Mouse (Mus musculus) hindbrain, embryonic 12.5 days (tissue): ENCODE measurements around the gene Smc5. TPM values are rescaled to one million over a fixed set of nuclear protein-coding genes. Genes with fewer than 3 reads are reported as not detected.

Source experiments
- ATAC-seq: fragments of 200-750 bp; cut with Nextera tagmentation; 2 replicates; pipeline ENCODE4 v1.8.0; 2017; ENCODE audit warnings: moderate TSS enrichment; ENCODE audit not compliant: low FRiP score
- H3K27ac ChIP-seq: fragments of 300-500 bp; sonication (generic); 2 replicates; pipeline ENCODE4 v1.5.1; 2016; ENCODE audit warnings: mild to moderate bottlenecking
- H3K27me3 ChIP-seq: fragments of 300-500 bp; sonication (generic); 2 replicates; pipeline ENCODE4 v1.6.1; 2016; ENCODE audit warnings: mild to moderate bottlenecking
- H3K36me3 ChIP-seq: fragments of 300-500 bp; sonication (generic); 2 replicates; pipeline ENCODE4 v1.6.1; 2016; ENCODE audit warnings: mild to moderate bottlenecking
- H3K4me1 ChIP-seq: fragments of 300-500 bp; sonication (generic); 2 replicates; pipeline ENCODE4 v1.6.1; 2016
- H3K4me2 ChIP-seq: fragments of 300-500 bp; sonication (generic); replicated peaks from 2 replicates; pipeline ENCODE4 v1.6.1; 2016; ENCODE audit warnings: mild to moderate bottlenecking
- H3K4me3 ChIP-seq: fragments of 300-500 bp; sonication (generic); 2 replicates; pipeline ENCODE4 v1.5.1; 2016; ENCODE audit warnings: mild to moderate bottlenecking
- H3K9ac ChIP-seq: fragments of 300-500 bp; sonication (generic); 2 replicates; pipeline ENCODE4 v1.6.1; 2016; ENCODE audit warnings: mild to moderate bottlenecking, moderate library complexity
- H3K9me3 ChIP-seq: fragments of 300-500 bp; sonication (generic); replicated peaks from 2 replicates; pipeline ENCODE4 v1.6.1; 2016; ENCODE audit warnings: mild to moderate bottlenecking
- WGBS: fragments of 180-500 bp; shearing (Covaris S2); methylation state at CpG from one replicate; pipeline ENCODE4 v1.1.7; 2016; 5-methylcytosine and 5-hydroxymethylcytosine counted together
- polyA plus RNA-seq: library from polyadenylated mRNA; unstranded; fragments of >200 nt; fragmentation: Nextera tagmentation; extraction: Ambion mirVana; gene quantifications from 2 replicates; pipeline ENCODE4 v1.2.1, GENCODE M21; 2016

Smc5 gene
- polyA plus RNA-seq, 1 experiment from 2014 or later: 48.2 TPM

- H3K4me1 ChIP-seq: no peaks in the 10 kb centered on the region
- no peak for ATAC-seq
- no peak overlapping the region for H3K27ac ChIP-seq
- H3K9ac ChIP-seq: no peak overlapping the region
- no peak overlapping the region for H3K4me3 ChIP-seq
- H3K36me3 ChIP-seq: no peaks in the 10 kb centered on the region
- H3K9me3 ChIP-seq: 0 out of 2 replicates have a peak, but pooled peaks cover 3% of the 10 kb centered on the region
- H3K4me2 ChIP-seq: no peak overlapping the region
- WGBS: 85% methylated on average over 4 of the region's 4 CpGs
- H3K27me3 ChIP-seq: no peaks in the 10 kb centered on the region
Observed at GRCm38 (mm10) chr19:23184068-23184467, 89.6 kb downstream of the Smc5 start.

- H3K9me3 ChIP-seq: 0 out of 2 replicates have a peak, but pooled peaks cover 3% of the 10 kb centered on the region
- no peak overlapping the region for H3K4me3 ChIP-seq
- H3K9ac ChIP-seq: no peak overlapping the region
- H3K27ac ChIP-seq: no peak overlapping the region
- no peaks in the 10 kb centered on the region for H3K36me3 ChIP-seq
- H3K4me2 ChIP-seq: no peak overlapping the region
- no peaks in the 10 kb centered on the region for H3K4me1 ChIP-seq
- no peaks in the 10 kb centered on the region for H3K27me3 ChIP-seq
- ATAC-seq: no peak
- 96% methylated on average over 4 of the region's 4 CpGs for WGBS
Observed at GRCm38 (mm10) chr19:23183493-23183892, 90.2 kb downstream of the Smc5 start.

- ATAC-seq: no peak
Observed at GRCm38 (mm10) chr19:23178533-23178932, 95.2 kb downstream of the Smc5 start.

GRCm38 (mm10) chr19:23175511-23175910, 98.2 kb downstream of the Smc5 start:
- Histone ChIP-seq H3K4me3 (no peak overlapping the region), H3K27me3 (no peaks in the 10 kb centered on the region), H3K4me2 (no peak overlapping the region), H3K4me1 (no peaks in the 10 kb centered on the region), H3K27ac (no peak overlapping the region), H3K9me3 (0 out of 2 replicates have a peak, but pooled peaks cover 3% of the 10 kb centered on the region), H3K9ac (no peak overlapping the region), H3K36me3 (no peaks in the 10 kb centered on the region)
- 74% methylated on average over 2 of the region's 2 CpGs for WGBS
- ATAC-seq: no peak

More at GRCm38 (mm10) chr19:23178533-23178932, 95.2 kb downstream of the Smc5 start:
- no peak overlapping the region for H3K27ac ChIP-seq
- no peaks in the 10 kb centered on the region for H3K36me3 ChIP-seq
- no peaks in the 10 kb centered on the region for H3K4me1 ChIP-seq
- no peaks in the 10 kb centered on the region for H3K27me3 ChIP-seq
- H3K4me3 ChIP-seq: no peak overlapping the region
- 0 out of 2 replicates have a peak, but pooled peaks cover 3% of the 10 kb centered on the region for H3K9me3 ChIP-seq
- no peak overlapping the region for H3K9ac ChIP-seq
- WGBS: 94% methylated on average over 3 of the region's 3 CpGs
- H3K4me2 ChIP-seq: no peak overlapping the region

- ATAC-seq: no peak
- no peaks in the 10 kb centered on the region for H3K27me3 ChIP-seq
- H3K4me2 ChIP-seq: no peak overlapping the region
- no peak overlapping the region for H3K9ac ChIP-seq
- H3K36me3 ChIP-seq: no peaks in the 10 kb centered on the region
- no peaks in the 10 kb centered on the region for H3K4me1 ChIP-seq
- H3K4me3 ChIP-seq: no peak overlapping the region
- 69% methylated on average over 3 of the region's 3 CpGs for WGBS
- no peak overlapping the region for H3K27ac ChIP-seq
- H3K9me3 ChIP-seq: no peaks in the 10 kb centered on the region
Observed at GRCm38 (mm10) chr19:23175090-23175489, 98.6 kb downstream of the Smc5 start.

GRCm38 (mm10) chr19:23171136-23171535, 102.6 kb downstream of the Smc5 start:
- Histone ChIP-seq H3K36me3 (no peaks in the 10 kb centered on the region), H3K9me3 (no peaks in the 10 kb centered on the region), H3K27ac (no peak overlapping the region), H3K4me1 (no peaks in the 10 kb centered on the region), H3K9ac (no peak overlapping the region), H3K4me2 (no peak overlapping the region), H3K4me3 (no peak overlapping the region), H3K27me3 (no peaks in the 10 kb centered on the region)
- WGBS: 69% methylated on average over 2 of the region's 2 CpGs
- no peak for ATAC-seq

GRCm38 (mm10) chr19:23170476-23170875, 103.2 kb downstream of the Smc5 start:
- H3K27ac ChIP-seq: no peak overlapping the region
- 80% methylated on average over 5 of the region's 5 CpGs for WGBS
- no peaks in the 10 kb centered on the region for H3K9me3 ChIP-seq
- ATAC-seq: no peak
- no peaks in the 10 kb centered on the region for H3K36me3 ChIP-seq
- H3K4me3 ChIP-seq: no peak overlapping the region
- H3K27me3 ChIP-seq: no peaks in the 10 kb centered on the region
- no peak overlapping the region for H3K4me2 ChIP-seq
- no peaks in the 10 kb centered on the region for H3K4me1 ChIP-seq
- no peak overlapping the region for H3K9ac ChIP-seq

GRCm38 (mm10) chr19:23169659-23170050, 104.0 kb downstream of the Smc5 start:
- H3K4me3 ChIP-seq: no peak overlapping the region
- H3K36me3 ChIP-seq: no peaks in the 10 kb centered on the region
- H3K9ac ChIP-seq: no peak overlapping the region
- H3K4me1 ChIP-seq: no peaks in the 10 kb centered on the region
- WGBS: 92% methylated on average over 2 of the region's 2 CpGs
- no peak overlapping the region for H3K27ac ChIP-seq
- no peaks in the 10 kb centered on the region for H3K9me3 ChIP-seq
- H3K27me3 ChIP-seq: no peaks in the 10 kb centered on the region
- no peak overlapping the region for H3K4me2 ChIP-seq
- ATAC-seq: no peak

- H3K9me3 ChIP-seq: no peaks in the 10 kb centered on the region
- H3K4me1 ChIP-seq: no peaks in the 10 kb centered on the region
- no peak for ATAC-seq
- H3K27ac ChIP-seq: no peak overlapping the region
- no peak overlapping the region for H3K4me3 ChIP-seq
- no peak overlapping the region for H3K9ac ChIP-seq
- 78% methylated on average over 5 of the region's 5 CpGs for WGBS
- no peaks in the 10 kb centered on the region for H3K27me3 ChIP-seq
- H3K4me2 ChIP-seq: no peak overlapping the region
- no peaks in the 10 kb centered on the region for H3K36me3 ChIP-seq
Observed at GRCm38 (mm10) chr19:23168899-23169658, 104.6 kb downstream of the Smc5 start.

GRCm38 (mm10) chr19:23166550-23167284, 107.0 kb downstream of the Smc5 start:
- Histone ChIP-seq H3K9ac (no peak overlapping the region), H3K4me1 (no peaks in the 10 kb centered on the region), H3K27me3 (no peaks in the 10 kb centered on the region), H3K4me3 (no peak overlapping the region), H3K9me3 (no peaks in the 10 kb centered on the region), H3K36me3 (no peaks in the 10 kb centered on the region), H3K4me2 (no peak overlapping the region), H3K27ac (no peak overlapping the region)
- 65% methylated on average over 11 of the region's 11 CpGs for WGBS
- ATAC-seq: no peak

GRCm38 (mm10) chr19:23164651-23165240, 109.0 kb downstream of the Smc5 start:
- no peak overlapping the region for H3K4me3 ChIP-seq
- H3K9ac ChIP-seq: no peak overlapping the region
- H3K9me3 ChIP-seq: no peaks in the 10 kb centered on the region
- no peak overlapping the region for H3K4me2 ChIP-seq
- no peak for ATAC-seq
- 82% methylated on average over 16 of the region's 16 CpGs for WGBS
- no peaks in the 10 kb centered on the region for H3K4me1 ChIP-seq
- no peaks in the 10 kb centered on the region for H3K27me3 ChIP-seq
- no peak overlapping the region for H3K27ac ChIP-seq
- H3K36me3 ChIP-seq: no peaks in the 10 kb centered on the region

- no peak for ATAC-seq
- H3K27ac ChIP-seq: no peak overlapping the region
- H3K4me3 ChIP-seq: no peak overlapping the region
- no peak overlapping the region for H3K4me2 ChIP-seq
- no peak overlapping the region for H3K9ac ChIP-seq
- no peaks in the 10 kb centered on the region for H3K4me1 ChIP-seq
- H3K36me3 ChIP-seq: no peaks in the 10 kb centered on the region
- 39% methylated on average over 3 of the region's 3 CpGs for WGBS
- H3K9me3 ChIP-seq: no peaks in the 10 kb centered on the region
- no peaks in the 10 kb centered on the region for H3K27me3 ChIP-seq
Observed at GRCm38 (mm10) chr19:23163361-23163760, 110.3 kb downstream of the Smc5 start.
